Mouse (Mus musculus) CH12.LX (cell line): ENCODE measurements around the gene Akr1c13.

Experiments used
- CTCF ChIP-seq, 2 experiments: IDR thresholded peaks in 1 of 2; conservative IDR thresholded peaks in 1 of 2; 2 replicates each; pipeline ENCODE4 v1.5.1; 2011 to 2012; ENCODE audit warnings: low read depth in 2 of 2, low read length in 2 of 2, improper control_type of control experiment in 1 of 2, inconsistent platforms in 1 of 2, mild to moderate bottlenecking in 1 of 2, moderate library complexity in 1 of 2
- EP300 ChIP-seq: IDR thresholded peaks from 2 replicates; pipeline ENCODE4 v1.6.1; 2011; ENCODE audit warnings: low read length, improper control_type of control experiment
- MAX ChIP-seq: IDR thresholded peaks from 2 replicates; pipeline ENCODE4 v1.6.1; 2011; ENCODE audit warnings: low read length, improper control_type of control experiment
- RCOR1 ChIP-seq: conservative IDR thresholded peaks from 2 replicates; pipeline ENCODE4 v1.6.1; 2012; ENCODE audit warnings: low read depth, mild to moderate bottlenecking, inconsistent platforms, low read length, improper control_type of control experiment
- SIN3A ChIP-seq: IDR thresholded peaks from 2 replicates; pipeline ENCODE4 v1.6.1; 2012; ENCODE audit warnings: low read length, improper control_type of control experiment, inconsistent platforms
- USF2 ChIP-seq: conservative IDR thresholded peaks from 2 replicates; pipeline ENCODE4 v1.6.1; 2011; ENCODE audit warnings: low read depth, low read length, improper control_type of control experiment
- ZC3H11A ChIP-seq: IDR thresholded peaks from 2 replicates; pipeline ENCODE4 v1.6.1; 2012; ENCODE audit warnings: low read depth, mild to moderate bottlenecking, inconsistent platforms, low read length, improper control_type of control experiment

GRCm38 (mm10) chr13:4155286-4155685 is 35.7 kb upstream of the Akr1c13 start:
- TF ChIP-seq USF2 (no peak), EP300 (no peak), RCOR1 (no peak), MAX (no peak), CTCF (conservative IDR thresholded peaks at IDR 0.05 in 1 of 2, IDR thresholded peaks at IDR 0.05 in 1 of 2; ENCODE audit: low read depth in 2 of 2, low read length in 2 of 2) (no peak), SIN3A (no peak), ZC3H11A (no peak)
